Mouse (Mus musculus): ENCODE data around the gene Epb41l4b. TPM values are rescaled to one million over a fixed set of nuclear protein-coding genes. Genes with fewer than 3 reads are reported as not detected.
A peak's percentile ranks its signal among the peaks of the same experiment; 100 is the strongest.

Gene Epb41l4b
- 1.4 and 1.7 TPM in 2 replicates for polyA plus RNA-seq (2014; fragmentation: Nextera tagmentation; extraction: Ambion mirVana)

- H3K9ac ChIP-seq (ENCODE audit: low read depth, low read length) = peak within 1 kb of the TSS; percentile 71
Observed at GRCm38 (mm10) chr4:57143026-57143937, at the start of gene Epb41l4b. Gene Epb41l4b, minus strand, starts transcription at chr4:57143437.

GRCm38 (mm10) chr4:57191543-57192283, 48.5 kb upstream of the Epb41l4b start:
- Histone ChIP-seq H3K9me3 (ENCODE audit: control insufficient read depth, low read length) (no peaks in the 10 kb centered on the region), H3K9ac (ENCODE audit: low read depth, low read length) (no peak overlapping the region), H3K4me2 (replicated peaks; ENCODE audit: low read depth, low read length) (no peak overlapping the region), H3K4me3 (ENCODE audit: low read depth, low read length) (no peak overlapping the region), H3K4me1 (replicated peaks; ENCODE audit: control insufficient read depth, insufficient read depth, low read length) (no peaks in the 10 kb centered on the region), H3K27ac (ENCODE audit: low read depth, low read length) (no peak overlapping the region), H3K36me3 (ENCODE audit: control insufficient read depth, insufficient read depth, low read length) (no peaks in the 10 kb centered on the region), H3K27me3 (ENCODE audit: control insufficient read depth, insufficient read depth, low read length) (no peaks in the 10 kb centered on the region)
- DNase-seq (ENCODE audit: low spot score) (no peak), ATAC-seq (ENCODE audit: low FRiP score) (no peak)
- 79% methylated on average over 9 of the region's 9 CpGs for WGBS

More at GRCm38 (mm10) chr4:57143026-57143937, at the start of gene Epb41l4b:
- no peaks in the 10 kb centered on the region for H3K36me3 ChIP-seq (ENCODE audit: control insufficient read depth, insufficient read depth, low read length)
- H3K4me2 ChIP-seq (replicated peaks; ENCODE audit: low read depth, low read length) = peak within 1 kb of the TSS; percentile 87
- DNase-seq (ENCODE audit: low spot score) (peak; percentile 90), ATAC-seq (ENCODE audit: low FRiP score) (peak; percentile 92)
- peak within 1 kb of the TSS; percentile 54 for H3K4me3 ChIP-seq (ENCODE audit: low read depth, low read length)
- H3K9me3 ChIP-seq (ENCODE audit: control insufficient read depth, low read length) = no peaks in the 10 kb centered on the region
- 1% methylated on average over 40 of the region's 142 CpGs for WGBS
- H3K27me3 ChIP-seq (ENCODE audit: control insufficient read depth, insufficient read depth, low read length) = peaks cover 28% of the 10 kb centered on the region
- H3K27ac ChIP-seq (ENCODE audit: low read depth, low read length) = 0 out of 2 replicates have a peak within 1 kb of the TSS, but pooled peaks have one; percentile 30
- peaks cover 11% of the 10 kb centered on the region for H3K4me1 ChIP-seq (replicated peaks; ENCODE audit: control insufficient read depth, insufficient read depth, low read length)

- WGBS = 96% methylated on average over 2 of the region's 2 CpGs
- Histone ChIP-seq H3K9ac (ENCODE audit: low read depth, low read length) (no peak overlapping the region), H3K4me2 (replicated peaks; ENCODE audit: low read depth, low read length) (no peak overlapping the region), H3K27me3 (ENCODE audit: control insufficient read depth, insufficient read depth, low read length) (no peaks in the 10 kb centered on the region), H3K4me1 (replicated peaks; ENCODE audit: control insufficient read depth, insufficient read depth, low read length) (no peaks in the 10 kb centered on the region), H3K4me3 (ENCODE audit: low read depth, low read length) (no peak overlapping the region), H3K27ac (ENCODE audit: low read depth, low read length) (no peak overlapping the region), H3K36me3 (ENCODE audit: control insufficient read depth, insufficient read depth, low read length) (no peaks in the 10 kb centered on the region), H3K9me3 (ENCODE audit: control insufficient read depth, low read length) (no peaks in the 10 kb centered on the region)
- ATAC-seq (ENCODE audit: low FRiP score) (no peak), DNase-seq (ENCODE audit: low spot score) (no peak)
Observed at GRCm38 (mm10) chr4:57189881-57190280, 46.6 kb upstream of the Epb41l4b start.

- Histone ChIP-seq H3K4me3 (ENCODE audit: low read depth, low read length) (no peak overlapping the region), H3K9me3 (ENCODE audit: control insufficient read depth, low read length) (no peaks in the 10 kb centered on the region), H3K9ac (ENCODE audit: low read depth, low read length) (no peak overlapping the region), H3K4me2 (replicated peaks; ENCODE audit: low read depth, low read length) (no peak overlapping the region), H3K36me3 (ENCODE audit: control insufficient read depth, insufficient read depth, low read length) (no peaks in the 10 kb centered on the region), H3K27me3 (ENCODE audit: control insufficient read depth, insufficient read depth, low read length) (no peaks in the 10 kb centered on the region), H3K27ac (ENCODE audit: low read depth, low read length) (no peak overlapping the region), H3K4me1 (replicated peaks; ENCODE audit: control insufficient read depth, insufficient read depth, low read length) (no peaks in the 10 kb centered on the region)
- WGBS = 16% methylated on average over 6 of the region's 6 CpGs
- DNase-seq (ENCODE audit: low spot score) (no peak), ATAC-seq (ENCODE audit: low FRiP score) (no peak)
Observed at GRCm38 (mm10) chr4:57186035-57186434, 42.8 kb upstream of the Epb41l4b start.

GRCm38 (mm10) chr4:57185462-57185861, 42.2 kb upstream of the Epb41l4b start:
- Histone ChIP-seq H3K4me3 (ENCODE audit: low read depth, low read length) (no peak overlapping the region), H3K9me3 (ENCODE audit: control insufficient read depth, low read length) (no peaks in the 10 kb centered on the region), H3K4me2 (replicated peaks; ENCODE audit: low read depth, low read length) (no peak overlapping the region), H3K27me3 (ENCODE audit: control insufficient read depth, insufficient read depth, low read length) (no peaks in the 10 kb centered on the region), H3K36me3 (ENCODE audit: control insufficient read depth, insufficient read depth, low read length) (no peaks in the 10 kb centered on the region), H3K27ac (ENCODE audit: low read depth, low read length) (no peak overlapping the region), H3K4me1 (replicated peaks; ENCODE audit: control insufficient read depth, insufficient read depth, low read length) (no peaks in the 10 kb centered on the region), H3K9ac (ENCODE audit: low read depth, low read length) (no peak overlapping the region)
- ATAC-seq (ENCODE audit: low FRiP score) (no peak), DNase-seq (ENCODE audit: low spot score) (no peak)
- 81% methylated on average over 8 of the region's 8 CpGs for WGBS

GRCm38 (mm10) chr4:57183493-57183892, 40.3 kb upstream of the Epb41l4b start:
- no peak overlapping the region for H3K9ac ChIP-seq (ENCODE audit: low read depth, low read length)
- no peaks in the 10 kb centered on the region for H3K9me3 ChIP-seq (ENCODE audit: control insufficient read depth, low read length)
- H3K36me3 ChIP-seq (ENCODE audit: control insufficient read depth, insufficient read depth, low read length) = no peaks in the 10 kb centered on the region
- no peaks in the 10 kb centered on the region for H3K4me1 ChIP-seq (replicated peaks; ENCODE audit: control insufficient read depth, insufficient read depth, low read length)
- WGBS = 70% methylated on average over 4 of the region's 4 CpGs
- H3K4me3 ChIP-seq (ENCODE audit: low read depth, low read length) = no peak overlapping the region
- no peak overlapping the region for H3K27ac ChIP-seq (ENCODE audit: low read depth, low read length)
- DNase-seq (ENCODE audit: low spot score) (no peak), ATAC-seq (ENCODE audit: low FRiP score) (no peak)
- no peak overlapping the region for H3K4me2 ChIP-seq (replicated peaks; ENCODE audit: low read depth, low read length)
- no peaks in the 10 kb centered on the region for H3K27me3 ChIP-seq (ENCODE audit: control insufficient read depth, insufficient read depth, low read length)

- 69% methylated on average over 1 of the region's 1 CpGs for WGBS
- Histone ChIP-seq H3K9me3 (ENCODE audit: control insufficient read depth, low read length) (no peaks in the 10 kb centered on the region), H3K4me1 (replicated peaks; ENCODE audit: control insufficient read depth, insufficient read depth, low read length) (no peaks in the 10 kb centered on the region), H3K9ac (ENCODE audit: low read depth, low read length) (no peak overlapping the region), H3K27me3 (ENCODE audit: control insufficient read depth, insufficient read depth, low read length) (no peaks in the 10 kb centered on the region), H3K27ac (ENCODE audit: low read depth, low read length) (no peak overlapping the region), H3K4me2 (replicated peaks; ENCODE audit: low read depth, low read length) (no peak overlapping the region), H3K4me3 (ENCODE audit: low read depth, low read length) (no peak overlapping the region), H3K36me3 (ENCODE audit: control insufficient read depth, insufficient read depth, low read length) (no peaks in the 10 kb centered on the region)
- ATAC-seq (ENCODE audit: low FRiP score) = no peak
- DNase-seq (ENCODE audit: low spot score) = no peak
Observed at GRCm38 (mm10) chr4:57181538-57181937, 38.3 kb upstream of the Epb41l4b start.

- no peak overlapping the region for H3K4me2 ChIP-seq (replicated peaks; ENCODE audit: low read depth, low read length)
- H3K36me3 ChIP-seq (ENCODE audit: control insufficient read depth, insufficient read depth, low read length) = no peaks in the 10 kb centered on the region
- H3K9ac ChIP-seq (ENCODE audit: low read depth, low read length) = no peak overlapping the region
- H3K9me3 ChIP-seq (ENCODE audit: control insufficient read depth, low read length) = no peaks in the 10 kb centered on the region
- no peaks in the 10 kb centered on the region for H3K4me1 ChIP-seq (replicated peaks; ENCODE audit: control insufficient read depth, insufficient read depth, low read length)
- H3K27ac ChIP-seq (ENCODE audit: low read depth, low read length) = no peak overlapping the region
- H3K4me3 ChIP-seq (ENCODE audit: low read depth, low read length) = no peak overlapping the region
- no peaks in the 10 kb centered on the region for H3K27me3 ChIP-seq (ENCODE audit: control insufficient read depth, insufficient read depth, low read length)
- no peak for ATAC-seq (ENCODE audit: low FRiP score)
- DNase-seq (ENCODE audit: low spot score) = no peak
- 81% methylated on average over 4 of the region's 4 CpGs for WGBS
Observed at GRCm38 (mm10) chr4:57178881-57179280, 35.6 kb upstream of the Epb41l4b start.

Data from hindbrain, embryonic 11.5 days (tissue).